Mouse (Mus musculus): ENCODE measurements at regions not wholly inside any gene's neighbourhood (a gene's known extent, or its start where the extent isn't known, plus 50 kb on each side); places are given as distances from the start of the nearest gene placed in this dataset.

GRCm38 (mm10) chr2:169049947-169050346 lies 94.6 kb upstream of the Zfp64 start:
- ATAC-seq (replicated peaks; ENCODE audit: low FRiP score) = no peak
- no peak overlapping the region for H3K9ac ChIP-seq
- 85% methylated on average over 14 of the region's 14 CpGs for WGBS

DNA sequence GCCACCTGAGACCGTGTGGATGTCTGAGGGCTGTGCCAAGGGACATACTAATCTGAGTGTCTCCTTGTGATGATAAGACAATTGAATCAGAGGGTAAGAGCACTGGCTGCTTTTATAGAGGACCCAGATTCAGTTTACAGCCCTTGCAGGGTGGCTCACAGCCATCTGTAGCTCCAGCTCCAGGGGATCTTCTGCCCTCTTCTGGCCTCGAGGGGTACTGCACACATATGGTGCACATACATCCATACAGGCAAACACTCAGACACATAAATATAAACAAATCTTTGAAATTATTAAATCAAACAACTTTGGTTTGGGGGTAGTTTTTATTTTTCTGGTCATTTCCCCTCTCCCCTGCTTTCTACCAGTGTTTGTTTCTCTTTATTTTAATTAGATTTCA lies 86.4 kb upstream of the Zfp64 start:
- WGBS = 77% methylated on average over 2 of the region's 2 CpGs

More at GRCm38 (mm10) chr2:169049947-169050346, 94.6 kb upstream of the Zfp64 start:
- no peaks in the 10 kb centered on the region for H3K4me1 ChIP-seq
- H3K27ac ChIP-seq = no peak overlapping the region
- H3K4me3 ChIP-seq (replicated peaks) = no peak overlapping the region
- H3K9me3 ChIP-seq (replicated peaks) = no peaks in the 10 kb centered on the region
- no peaks in the 10 kb centered on the region for H3K36me3 ChIP-seq
- H3K4me2 ChIP-seq = no peak overlapping the region
- no peaks in the 10 kb centered on the region for H3K27me3 ChIP-seq

GRCm38 (mm10) chr2:169037975-169038374 lies 82.6 kb upstream of the Zfp64 start:
- Histone ChIP-seq H3K4me1 (no peaks in the 10 kb centered on the region), H3K9me3 (replicated peaks) (0 out of 2 replicates have a peak, but pooled peaks cover 5% of the 10 kb centered on the region), H3K27ac (no peak overlapping the region), H3K4me2 (no peak overlapping the region), H3K9ac (no peak overlapping the region), H3K36me3 (no peaks in the 10 kb centered on the region), H3K27me3 (no peaks in the 10 kb centered on the region), H3K4me3 (replicated peaks) (no peak overlapping the region)
- 83% methylated on average over 11 of the region's 11 CpGs for WGBS
- no peak for ATAC-seq (replicated peaks; ENCODE audit: low FRiP score)

More for the DNA sequence above, 86.4 kb upstream of the Zfp64 start:
- no peaks in the 10 kb centered on the region for H3K4me1 ChIP-seq
- H3K4me2 ChIP-seq = no peak overlapping the region
- no peak for ATAC-seq (replicated peaks; ENCODE audit: low FRiP score)
- H3K4me3 ChIP-seq (replicated peaks) = no peak overlapping the region
- no peak overlapping the region for H3K27ac ChIP-seq
- no peaks in the 10 kb centered on the region for H3K27me3 ChIP-seq
- H3K36me3 ChIP-seq = no peaks in the 10 kb centered on the region
- no peak overlapping the region for H3K9ac ChIP-seq
- H3K9me3 ChIP-seq (replicated peaks) = 0 out of 2 replicates have a peak, but pooled peaks cover 5% of the 10 kb centered on the region

GRCm38 (mm10) chr2:169037519-169037918 lies 82.1 kb upstream of the Zfp64 start:
- Histone ChIP-seq H3K4me2 (no peak overlapping the region), H3K36me3 (no peaks in the 10 kb centered on the region), H3K9me3 (replicated peaks) (0 out of 2 replicates have a peak, but pooled peaks cover 5% of the 10 kb centered on the region), H3K4me3 (replicated peaks) (no peak overlapping the region), H3K27me3 (no peaks in the 10 kb centered on the region), H3K9ac (no peak overlapping the region), H3K4me1 (no peaks in the 10 kb centered on the region), H3K27ac (no peak overlapping the region)
- 86% methylated on average over 9 of the region's 9 CpGs for WGBS
- no peak for ATAC-seq (replicated peaks; ENCODE audit: low FRiP score)

DNA sequence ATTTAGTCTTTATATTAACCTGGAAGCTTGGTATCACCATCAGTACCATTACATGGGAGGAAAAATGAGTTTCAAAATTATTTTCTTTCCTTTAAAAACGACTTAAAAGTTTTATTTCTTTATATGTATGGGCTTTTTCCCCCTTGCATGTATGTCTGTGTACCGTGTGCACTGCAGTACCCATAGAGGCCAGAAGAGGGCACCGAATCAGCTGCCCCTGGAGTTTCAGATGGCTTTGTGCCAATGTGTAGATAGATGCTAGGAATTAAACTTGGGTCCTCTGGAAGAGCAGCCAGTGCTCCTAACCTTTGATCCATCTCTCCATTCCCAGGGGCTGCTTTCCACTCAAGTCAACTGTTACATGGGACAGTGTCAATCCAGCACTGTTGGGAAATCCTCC lies 79.9 kb upstream of the Zfp64 start:
- Histone ChIP-seq H3K4me2 (no peak overlapping the region), H3K4me3 (replicated peaks) (no peak overlapping the region), H3K4me1 (no peaks in the 10 kb centered on the region), H3K27ac (no peak overlapping the region), H3K9ac (no peak overlapping the region), H3K27me3 (no peaks in the 10 kb centered on the region), H3K36me3 (no peaks in the 10 kb centered on the region), H3K9me3 (replicated peaks) (no peaks in the 10 kb centered on the region)
- ATAC-seq (replicated peaks; ENCODE audit: low FRiP score) = no peak
- 20% methylated on average over 3 of the region's 3 CpGs for WGBS

DNA sequence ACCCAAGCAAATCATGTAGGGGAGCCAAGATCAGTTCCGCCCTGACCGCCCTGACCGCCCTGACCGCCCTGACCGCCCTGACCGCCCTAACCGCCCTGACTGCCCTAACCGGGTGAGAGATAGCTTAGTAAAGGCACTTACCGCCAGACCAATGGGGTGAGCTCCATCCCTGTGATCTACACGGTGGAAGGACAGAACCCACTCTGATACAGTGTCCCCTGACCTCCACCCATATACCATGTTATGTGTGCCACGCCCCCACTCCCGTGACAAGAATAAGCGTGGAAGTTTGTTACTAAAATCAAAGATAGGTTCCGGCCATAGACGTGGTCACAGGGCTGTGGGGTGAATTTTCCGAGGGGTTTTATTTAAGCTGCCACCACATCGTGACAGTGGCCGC lies 78.6 kb upstream of the Zfp64 start:
- H3K4me3 ChIP-seq (replicated peaks) = no peak overlapping the region
- H3K9me3 ChIP-seq (replicated peaks) = no peaks in the 10 kb centered on the region
- ATAC-seq (replicated peaks; ENCODE audit: low FRiP score) = no peak
- no peaks in the 10 kb centered on the region for H3K36me3 ChIP-seq
- no peak overlapping the region for H3K27ac ChIP-seq
- no peaks in the 10 kb centered on the region for H3K27me3 ChIP-seq
- no peak overlapping the region for H3K9ac ChIP-seq
- 71% methylated on average over 18 of the region's 18 CpGs for WGBS
- no peaks in the 10 kb centered on the region for H3K4me1 ChIP-seq
- no peak overlapping the region for H3K4me2 ChIP-seq

DNA sequence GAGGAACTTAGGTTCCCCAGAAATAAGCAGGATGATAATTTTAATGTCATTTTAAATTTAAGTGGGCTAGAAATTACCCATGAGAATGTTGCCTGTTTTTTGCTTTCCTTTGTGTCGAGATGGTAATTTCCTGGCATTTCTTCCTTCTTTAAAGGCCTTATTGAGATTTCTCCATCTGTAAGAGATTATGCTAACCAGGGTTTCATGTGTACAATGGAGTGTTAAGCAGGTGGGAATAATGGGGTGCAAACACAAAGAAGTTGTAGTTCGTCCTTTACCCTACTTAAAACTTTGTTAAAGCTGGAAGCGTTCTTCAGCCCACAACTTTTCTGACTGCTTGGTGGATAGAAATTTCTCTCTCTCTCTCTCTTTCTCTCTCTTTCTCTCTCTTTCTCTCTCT lies 77.8 kb upstream of the Zfp64 start:
- no peak for ATAC-seq (replicated peaks; ENCODE audit: low FRiP score)
- Histone ChIP-seq H3K9ac (no peak overlapping the region), H3K27ac (no peak overlapping the region), H3K4me3 (replicated peaks) (no peak overlapping the region), H3K4me2 (no peak overlapping the region), H3K4me1 (no peaks in the 10 kb centered on the region), H3K36me3 (no peaks in the 10 kb centered on the region), H3K9me3 (replicated peaks) (no peaks in the 10 kb centered on the region), H3K27me3 (no peaks in the 10 kb centered on the region)
- 87% methylated on average over 3 of the region's 3 CpGs for WGBS

GRCm38 (mm10) chr2:169028531-169029114 lies 73.2 kb upstream of the Zfp64 start:
- Histone ChIP-seq H3K27ac (no peak overlapping the region), H3K27me3 (no peaks in the 10 kb centered on the region), H3K36me3 (no peaks in the 10 kb centered on the region), H3K9ac (no peak overlapping the region), H3K4me1 (no peaks in the 10 kb centered on the region), H3K4me3 (replicated peaks) (no peak overlapping the region), H3K4me2 (no peak overlapping the region), H3K9me3 (replicated peaks) (no peaks in the 10 kb centered on the region)
- 67% methylated on average over 9 of the region's 9 CpGs for WGBS
- ATAC-seq (replicated peaks; ENCODE audit: low FRiP score) = no peak

- no peak overlapping the region for H3K4me2 ChIP-seq
- H3K36me3 ChIP-seq = no peaks in the 10 kb centered on the region
- H3K9ac ChIP-seq = no peak overlapping the region
- H3K4me3 ChIP-seq (replicated peaks) = no peak overlapping the region
- WGBS = 75% methylated on average over 3 of the region's 3 CpGs
- H3K27me3 ChIP-seq = no peaks in the 10 kb centered on the region
- ATAC-seq (replicated peaks; ENCODE audit: low FRiP score) = no peak
- no peaks in the 10 kb centered on the region for H3K9me3 ChIP-seq (replicated peaks)
- no peak overlapping the region for H3K27ac ChIP-seq
- no peaks in the 10 kb centered on the region for H3K4me1 ChIP-seq
These were observed 63.6 kb upstream of the Zfp64 start for GRCm38 (mm10) chr2:169019037-169019436.

GRCm38 (mm10) chr2:169010271-169010670 lies 54.9 kb upstream of the Zfp64 start:
- H3K36me3 ChIP-seq = no peaks in the 10 kb centered on the region
- WGBS = 18% methylated on average over 9 of the region's 9 CpGs
- no peaks in the 10 kb centered on the region for H3K27me3 ChIP-seq
- H3K9me3 ChIP-seq (replicated peaks) = no peaks in the 10 kb centered on the region
- H3K4me3 ChIP-seq (replicated peaks) = no peak overlapping the region
- ATAC-seq (replicated peaks; ENCODE audit: low FRiP score) = no peak
- H3K9ac ChIP-seq = no peak overlapping the region
- peak overlapping the region; percentile 42; the same call in 1 of the 2 replicates for H3K27ac ChIP-seq
- peaks cover 45% of the 10 kb centered on the region for H3K4me1 ChIP-seq
- peak overlapping the region; percentile 40 for H3K4me2 ChIP-seq

- 58% methylated on average over 20 of the region's 20 CpGs for WGBS
- Histone ChIP-seq H3K9me3 (replicated peaks) (no peaks in the 10 kb centered on the region), H3K27me3 (no peaks in the 10 kb centered on the region), H3K4me3 (replicated peaks) (0 out of 2 replicates have a peak overlapping the region, but pooled peaks have one; percentile 0), H3K9ac (no peak overlapping the region), H3K27ac (peak overlapping the region; percentile 79), H3K4me1 (peaks cover 45% of the 10 kb centered on the region), H3K36me3 (no peaks in the 10 kb centered on the region), H3K4me2 (peak overlapping the region; percentile 40)
- ATAC-seq (replicated peaks; ENCODE audit: low FRiP score) = no peak
These were observed 53.4 kb upstream of the Zfp64 start for GRCm38 (mm10) chr2:169008756-169009155.

- 0 out of 2 replicates have a peak, but pooled peaks have one; percentile 47 for ATAC-seq (replicated peaks; ENCODE audit: low FRiP score)
- WGBS = 13% methylated on average over 9 of the region's 9 CpGs
These were observed 52.9 kb upstream of the Zfp64 start for GRCm38 (mm10) chr2:169008333-169008732.

DNA sequence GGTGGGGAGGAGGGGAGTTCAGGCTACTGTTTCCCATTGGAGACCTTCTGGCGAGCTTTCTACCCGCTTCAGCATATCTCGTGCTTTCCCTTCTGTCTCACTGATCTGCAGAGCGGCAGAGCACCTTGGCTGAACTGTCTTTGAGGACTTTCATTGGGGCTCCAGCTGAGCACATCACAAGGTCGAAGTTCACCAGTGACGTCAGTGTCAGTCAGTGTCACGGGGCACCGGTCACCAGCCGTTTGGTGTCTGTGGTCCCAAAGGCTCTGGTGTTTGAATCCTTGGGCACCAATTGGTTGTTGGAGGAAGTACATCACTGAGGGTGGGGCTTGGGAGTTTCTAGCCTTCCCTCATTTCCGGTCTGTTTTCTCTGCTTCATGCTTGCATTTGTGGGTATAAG lies 51.2 kb upstream of the Zfp64 start:
- peak overlapping the region; percentile 79; the same call in 1 of the 2 replicates for H3K27ac ChIP-seq

More at GRCm38 (mm10) chr2:169008333-169008732, 52.9 kb upstream of the Zfp64 start:
- no peaks in the 10 kb centered on the region for H3K9me3 ChIP-seq (replicated peaks)
- H3K27ac ChIP-seq = peak overlapping the region; percentile 79
- no peaks in the 10 kb centered on the region for H3K27me3 ChIP-seq
- no peaks in the 10 kb centered on the region for H3K36me3 ChIP-seq
- H3K4me2 ChIP-seq = peak overlapping the region; percentile 40
- peaks cover 45% of the 10 kb centered on the region for H3K4me1 ChIP-seq
- H3K9ac ChIP-seq = no peak overlapping the region
- H3K4me3 ChIP-seq (replicated peaks) = 0 out of 2 replicates have a peak overlapping the region, but pooled peaks have one; percentile 0

More for the DNA sequence above, 51.2 kb upstream of the Zfp64 start:
- Histone ChIP-seq H3K36me3 (no peaks in the 10 kb centered on the region), H3K4me1 (peaks cover 45% of the 10 kb centered on the region), H3K9ac (no peak overlapping the region), H3K4me2 (no peak overlapping the region), H3K27me3 (no peaks in the 10 kb centered on the region), H3K9me3 (replicated peaks) (no peaks in the 10 kb centered on the region), H3K4me3 (replicated peaks) (no peak overlapping the region)
- WGBS = 63% methylated on average over 10 of the region's 10 CpGs
- no peak for ATAC-seq (replicated peaks; ENCODE audit: low FRiP score)

Data from kidney, embryonic 15.5 days (tissue).